Mouse (Mus musculus): ENCODE results near the gene Ficd.

DNA sequence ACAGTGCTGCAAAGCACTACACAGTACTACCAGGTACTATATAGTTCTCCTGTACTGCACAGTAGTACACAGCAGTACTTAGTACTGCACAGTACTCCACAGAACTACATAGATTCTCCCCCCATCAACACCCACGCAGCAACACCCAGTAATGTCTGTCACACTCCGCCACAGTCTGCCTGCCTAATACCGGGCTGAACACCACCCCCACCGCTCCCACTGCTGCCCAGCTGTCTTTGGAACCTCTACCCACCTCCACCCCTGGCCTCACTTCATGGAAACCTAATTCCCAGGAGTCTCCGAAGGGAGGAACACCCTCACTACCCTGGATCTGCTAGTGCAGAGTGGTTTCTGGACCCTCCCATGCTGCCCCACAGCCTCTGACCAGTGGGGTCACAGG, 45.2 kb downstream of the Ficd start:
- no peak for TF ChIP-seq POLR2A (IDR thresholded peaks at IDR 0.05; ENCODE audit: extremely low read depth, insufficient read depth, low read length)
- TF ChIP-seq CTCF (IDR thresholded peaks at IDR 0.05; ENCODE audit: extremely low read depth, insufficient read depth, low read length), result no peak
